Mouse (Mus musculus): ENCODE results near the gene Krr1.

DNA sequence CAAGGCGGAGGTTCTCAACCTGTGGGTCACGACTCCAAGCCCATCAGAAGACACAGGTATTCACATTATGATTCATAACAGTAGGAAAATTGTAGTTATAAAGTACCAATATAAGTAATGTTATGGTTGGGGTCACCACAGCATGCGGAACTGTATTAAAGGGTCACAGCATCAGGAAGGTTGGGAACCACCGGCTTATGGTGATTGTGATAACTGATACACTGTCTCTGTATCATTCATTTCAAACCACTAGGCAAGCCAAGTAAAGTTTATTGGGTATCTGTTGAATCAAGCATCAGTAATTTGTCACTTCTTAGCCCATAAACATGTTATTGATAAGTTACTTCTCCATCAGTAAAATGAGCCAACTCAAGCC is 14.4 kb upstream of the Krr1 start:
- TF ChIP-seq CTCF (IDR thresholded peaks at IDR 0.05; ENCODE audit: extremely low read depth, insufficient read depth, low read length) (no peak), POLR2A (IDR thresholded peaks at IDR 0.05; ENCODE audit: extremely low read depth, insufficient read depth, low read length) (no peak)

All from cortical plate, adult 2 months (tissue).